Mouse (Mus musculus) liver, adult 2 months (tissue): ENCODE results near the gene Gpc6. TPM values are rescaled to one million over a fixed set of nuclear protein-coding genes. Genes with fewer than 3 reads are reported as not detected.

ENCODE experiments used
- DNase-seq: peaks from one replicate; pipeline ENCODE4 v3.0.0-alpha.2; 2011; ENCODE audit warnings: low read depth, low spot score; ENCODE audit errors: extremely low read depth
- H3K27ac ChIP-seq: fragments of 200-500 bp; replicated peaks from 2 replicates; pipeline ENCODE4 v1.5.1; 2012; ENCODE audit warnings: low read depth, mild to moderate bottlenecking, control low read depth, inconsistent platforms, low read length; ENCODE audit not compliant: insufficient read depth
- H3K27me3 ChIP-seq: fragments of 200-500 bp; 2 replicates; pipeline ENCODE4 v1.6.1; 2012; ENCODE audit warnings: mild to moderate bottlenecking, moderate library complexity, low read length, inconsistent platforms; ENCODE audit not compliant: control insufficient read depth, insufficient read depth
- H3K36me3 ChIP-seq: fragments of 200-500 bp; 2 replicates; pipeline ENCODE4 v1.6.1; 2012; ENCODE audit warnings: low read length, inconsistent platforms; ENCODE audit not compliant: control insufficient read depth, insufficient read depth
- H3K4me1 ChIP-seq: fragments of 200-500 bp; 2 replicates; pipeline ENCODE4 v1.6.1; 2011; ENCODE audit warnings: low read length; ENCODE audit not compliant: control insufficient read depth, insufficient read depth
- H3K4me3 ChIP-seq: fragments of 200-500 bp; 2 replicates; pipeline ENCODE4 v1.5.1; 2011; ENCODE audit warnings: low read depth, mild to moderate bottlenecking, control low read depth, low read length, moderate library complexity; ENCODE audit not compliant: insufficient read depth
- H3K79me2 ChIP-seq: fragments of 200-500 bp; 2 replicates; pipeline ENCODE4 v1.6.1; 2012; ENCODE audit warnings: inconsistent platforms, mild to moderate bottlenecking, low read length, moderate library complexity; ENCODE audit not compliant: control insufficient read depth, insufficient read depth
- H3K9ac ChIP-seq: fragments of 200-500 bp; 2 replicates; pipeline ENCODE4 v1.6.1; 2012; ENCODE audit warnings: low read depth, mild to moderate bottlenecking, control low read depth, inconsistent platforms, low read length
- CTCF ChIP-seq: fragments of 200-500 bp; IDR thresholded peaks from 2 replicates; pipeline ENCODE4 v1.5.1; 2011; ENCODE audit warnings: low read depth, low read length, control low read depth
- POLR2A ChIP-seq: fragments of 200-500 bp; IDR thresholded peaks from 2 replicates; pipeline ENCODE4 v1.6.1; 2011; ENCODE audit warnings: low read length, control low read depth; ENCODE audit not compliant: insufficient read depth; ENCODE audit errors: extremely low read depth
- WGBS: fragments of 180-500 bp; shearing (Covaris S2); methylation state at CpG from one replicate; pipeline ENCODE4 v1.1.7; 2018; 5-methylcytosine and 5-hydroxymethylcytosine counted together
- polyA plus RNA-seq: library from polyadenylated mRNA; depleted of rRNA; stranded (reverse); fragments of >200 nt; gene quantifications from 2 replicates; pipeline ENCODE4 v1.2.3, GENCODE M21; 2012
- total RNA-seq: library from RNA; depleted of rRNA; stranded (reverse); fragments of >200 nt; gene quantifications from 2 replicates; pipeline ENCODE4 v1.2.3, GENCODE M21; 2014

The Gpc6 gene
- total and polyA plus RNA-seq, 2 experiments: 0.88 to 2.6 TPM

DNA sequence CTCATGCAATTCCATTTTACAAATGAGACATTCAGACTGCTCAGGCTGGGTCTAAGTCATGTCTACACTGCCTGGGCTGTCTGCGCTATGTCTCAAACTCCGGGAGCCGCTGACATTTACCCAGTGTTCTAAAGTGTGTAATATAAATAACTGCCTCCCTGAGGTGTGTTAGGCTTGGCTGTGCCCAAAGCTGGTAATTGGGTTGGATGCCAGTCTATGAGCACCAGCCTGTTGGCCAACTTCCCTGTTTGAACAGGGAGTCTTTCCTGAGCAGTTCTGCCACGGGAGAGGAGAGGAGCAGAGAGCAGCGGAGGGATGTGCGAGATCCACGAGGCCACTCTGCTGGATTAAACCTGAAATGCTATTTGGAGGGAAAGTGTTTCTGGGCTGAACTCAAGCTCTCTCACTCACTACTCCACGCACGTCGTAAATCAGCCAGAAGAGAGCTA lies 785.4 kb downstream of the Gpc6 start:
- Histone ChIP-seq H3K36me3 (no peaks in the 10 kb centered on the region), H3K4me1 (no peaks in the 10 kb centered on the region), H3K27ac (no peak overlapping the region), H3K9ac (no peak overlapping the region), H3K79me2 (no peaks in the 10 kb centered on the region), H3K4me3 (no peak overlapping the region), H3K27me3 (no peaks in the 10 kb centered on the region)
- DNase-seq: no peak
- 72% methylated on average over 10 of the region's 10 CpGs for WGBS
- TF ChIP-seq POLR2A: no peak
- no peak for TF ChIP-seq CTCF

- H3K27me3 ChIP-seq: no peaks in the 10 kb centered on the region
- no peaks in the 10 kb centered on the region for H3K36me3 ChIP-seq
- TF ChIP-seq POLR2A (no peak), CTCF (no peak)
- H3K79me2 ChIP-seq: no peaks in the 10 kb centered on the region
- WGBS: 73% methylated on average over 7 of the region's 7 CpGs
- no peak overlapping the region for H3K27ac ChIP-seq
- no peak overlapping the region for H3K9ac ChIP-seq
- no peak overlapping the region for H3K4me3 ChIP-seq
- DNase-seq: no peak
- H3K4me1 ChIP-seq: no peaks in the 10 kb centered on the region
These were observed 787.2 kb downstream of the Gpc6 start for GRCm38 (mm10) chr14:117712311-117712710.

DNA sequence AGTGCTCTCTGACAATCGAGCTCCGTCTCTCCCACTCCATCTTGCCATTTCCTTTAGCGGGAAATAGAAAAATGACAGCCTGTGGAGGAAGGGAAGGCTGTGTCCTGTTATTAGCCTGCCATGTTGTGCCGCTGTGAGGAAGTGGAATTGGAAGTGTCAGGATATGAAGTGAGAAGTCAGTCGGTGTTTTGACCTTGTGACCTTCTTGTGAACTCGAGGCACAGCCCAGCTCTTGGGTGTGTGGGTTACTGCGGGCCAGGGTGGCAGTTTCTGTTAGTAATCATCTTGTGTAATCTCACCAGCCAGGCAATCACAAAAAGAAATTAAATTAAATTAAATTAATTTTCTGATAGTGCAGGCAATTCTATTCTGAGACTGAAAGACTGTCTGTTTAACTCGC lies 789.0 kb downstream of the Gpc6 start:
- Histone ChIP-seq H3K27me3 (no peaks in the 10 kb centered on the region), H3K79me2 (no peaks in the 10 kb centered on the region), H3K36me3 (no peaks in the 10 kb centered on the region), H3K4me3 (no peak overlapping the region), H3K27ac (no peak overlapping the region), H3K9ac (no peak overlapping the region), H3K4me1 (no peaks in the 10 kb centered on the region)
- 64% methylated on average over 8 of the region's 8 CpGs for WGBS
- DNase-seq: peak; percentile 12
- TF ChIP-seq CTCF (no peak), POLR2A (no peak)

DNA sequence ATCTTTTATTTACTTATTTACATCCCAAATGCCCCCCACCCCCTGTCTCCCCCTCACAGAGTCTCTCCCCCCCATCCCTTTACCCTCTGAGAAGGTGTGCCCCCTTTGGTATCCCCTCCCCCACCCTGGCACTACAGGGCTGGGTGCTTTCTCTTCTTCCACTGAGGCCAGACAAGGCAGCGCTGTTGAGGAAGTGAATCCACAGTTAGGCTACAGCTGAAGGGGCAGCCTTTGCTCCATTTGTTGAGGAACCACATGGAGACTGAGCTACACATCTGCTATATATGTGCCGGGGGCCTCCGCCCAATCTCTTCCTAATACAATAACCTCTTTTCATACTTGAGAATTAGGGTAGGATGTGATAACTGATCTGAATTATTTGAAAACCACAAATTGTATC lies 791.2 kb downstream of the Gpc6 start:
- Histone ChIP-seq H3K4me1 (no peaks in the 10 kb centered on the region), H3K27me3 (no peaks in the 10 kb centered on the region), H3K9ac (no peak overlapping the region), H3K27ac (no peak overlapping the region), H3K79me2 (no peaks in the 10 kb centered on the region), H3K36me3 (no peaks in the 10 kb centered on the region), H3K4me3 (no peak overlapping the region)
- DNase-seq: no peak
- no peak for TF ChIP-seq POLR2A
- no peak for TF ChIP-seq CTCF
- WGBS: 89% methylated on average over 3 of the region's 3 CpGs

GRCm38 (mm10) chr14:117728741-117729140 lies 803.6 kb downstream of the Gpc6 start:
- Histone ChIP-seq H3K27ac (no peak overlapping the region), H3K4me1 (no peaks in the 10 kb centered on the region), H3K79me2 (no peaks in the 10 kb centered on the region), H3K27me3 (no peaks in the 10 kb centered on the region), H3K36me3 (no peaks in the 10 kb centered on the region), H3K4me3 (no peak overlapping the region), H3K9ac (no peak overlapping the region)
- 90% methylated on average over 2 of the region's 2 CpGs for WGBS
- TF ChIP-seq POLR2A (no peak), CTCF (no peak)
- DNase-seq: no peak

DNA sequence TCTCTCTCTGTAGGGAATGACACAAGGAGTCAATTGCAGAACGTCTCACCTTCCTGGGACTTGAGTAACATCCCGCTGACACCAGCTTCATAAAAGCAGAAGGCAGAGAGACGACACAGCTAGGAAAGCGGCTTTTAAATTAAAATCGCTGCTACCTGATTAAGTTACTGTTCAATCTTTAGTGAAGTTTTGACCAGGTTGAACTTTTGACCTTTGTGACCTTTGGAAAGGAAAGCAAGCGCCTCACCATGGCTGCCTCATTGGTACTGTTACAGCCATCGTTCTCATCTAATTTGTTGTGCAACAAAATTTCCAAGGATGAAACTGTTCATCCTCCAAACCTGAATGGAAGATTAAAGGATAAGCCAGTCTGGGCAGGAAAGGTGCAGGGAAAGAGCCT lies 830.1 kb downstream of the Gpc6 start:
- no peaks in the 10 kb centered on the region for H3K79me2 ChIP-seq
- no peak overlapping the region for H3K27ac ChIP-seq
- H3K36me3 ChIP-seq: no peaks in the 10 kb centered on the region
- no peaks in the 10 kb centered on the region for H3K27me3 ChIP-seq
- peak; percentile 66 for DNase-seq
- whole genome bisulfite sequencing: 32% methylated on average over 7 of the region's 7 CpGs
- no peak overlapping the region for H3K4me3 ChIP-seq
- peaks cover 2% of the 10 kb centered on the region; the same call in 1 of the 2 replicates for H3K4me1 ChIP-seq
- no peak overlapping the region for H3K9ac ChIP-seq
- TF ChIP-seq POLR2A: no peak
- no peak for TF ChIP-seq CTCF
